Mouse (Mus musculus) subcutaneous adipose tissue, adult 2 months (tissue): Measurements from ENCODE around the gene Ugt1a5. TPM values are rescaled to one million over a fixed set of nuclear protein-coding genes. Genes with fewer than 3 reads are reported as not detected.

ENCODE experiments used
- polyA plus RNA-seq: library from polyadenylated mRNA; depleted of rRNA; stranded (reverse); fragments of >200 nt; gene quantifications from 2 replicates; pipeline ENCODE4 v1.2.3, GENCODE M21; 2012; ENCODE audit warnings: low replicate concordance; rRNA removed

The Ugt1a5 gene
- polyA plus RNA-seq, result 0.40 and 1.0 TPM in 2 replicates

DNA sequence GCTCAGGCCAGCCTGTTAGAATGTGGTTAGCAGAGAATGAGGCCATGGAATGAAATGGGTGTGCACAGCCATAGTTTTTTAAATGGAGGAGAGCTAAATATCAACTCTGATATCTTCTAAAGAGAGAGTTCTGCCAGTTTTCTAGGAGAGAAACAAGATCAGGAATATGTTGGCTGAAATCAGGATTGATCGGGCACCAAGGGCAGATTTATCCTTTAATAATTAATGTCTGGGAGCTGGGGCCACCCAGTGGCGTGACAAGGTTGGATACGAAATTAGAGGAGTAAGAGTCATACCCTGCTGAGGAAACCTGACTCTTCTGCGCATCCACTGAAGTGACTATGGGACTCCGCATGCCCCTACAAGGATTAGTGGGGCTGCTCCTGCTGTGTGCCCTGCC is at the start of gene Ugt1a5:
TSS of gene Ugt1a5 (plus strand) at position 302 of the 400 bp plus-strand sequence.

DNA sequence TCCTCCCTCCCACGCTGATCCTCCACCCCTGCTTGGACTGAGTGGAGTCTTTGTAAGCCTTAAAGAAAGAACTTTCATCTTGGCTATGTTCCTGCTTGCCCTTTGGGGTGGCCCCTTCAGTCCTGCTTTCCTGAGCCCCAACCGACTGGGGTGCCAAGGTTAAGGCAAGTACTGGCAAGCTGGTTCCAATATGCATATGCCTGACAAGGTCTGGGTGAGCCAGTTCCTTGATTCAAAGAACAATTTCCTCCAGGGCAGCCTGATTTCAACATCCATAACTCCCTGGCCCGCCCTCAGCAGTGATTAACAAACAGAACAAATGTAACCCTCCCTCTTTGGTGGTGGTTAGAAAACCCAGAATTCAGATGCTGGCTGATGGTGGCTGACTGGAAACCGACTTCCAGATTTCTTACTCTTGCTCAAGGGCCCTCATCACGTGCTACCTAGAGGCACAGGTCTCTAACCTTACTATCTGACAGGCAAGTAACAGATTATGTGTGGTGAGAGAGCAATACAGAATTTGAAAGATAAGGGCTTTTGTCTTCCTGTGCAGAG is 31.3 kb upstream of the Ugt1a5 start, which contains the start of gene Ugt1a6a:
TSS of gene Ugt1a6a (plus strand) at position 353 of the 555 bp plus-strand sequence.

DNA sequence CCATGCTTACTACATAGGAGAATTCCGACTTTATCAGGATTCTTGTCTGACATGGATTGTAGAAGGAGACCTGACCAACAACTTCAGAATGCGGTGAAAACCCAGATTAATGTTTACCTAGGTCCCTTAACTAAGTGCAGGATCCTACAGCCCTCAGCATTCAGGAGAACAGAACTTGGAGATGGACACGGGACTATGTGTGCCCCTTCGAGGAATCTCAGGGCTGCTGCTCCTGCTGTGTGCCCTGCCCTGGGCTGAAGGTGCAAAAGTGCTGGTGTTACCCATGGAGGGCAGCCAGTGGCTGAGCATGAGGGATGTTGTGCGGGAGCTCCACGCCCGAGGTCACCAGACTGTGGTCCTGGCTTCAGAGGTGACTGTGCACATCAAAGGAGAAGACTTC is 34.6 kb downstream of the Ugt1a5 start, which contains the start of gene Ugt1a2:
TSS of gene Ugt1a2 (plus strand) at position 146 of the 400 bp plus-strand sequence.

DNA sequence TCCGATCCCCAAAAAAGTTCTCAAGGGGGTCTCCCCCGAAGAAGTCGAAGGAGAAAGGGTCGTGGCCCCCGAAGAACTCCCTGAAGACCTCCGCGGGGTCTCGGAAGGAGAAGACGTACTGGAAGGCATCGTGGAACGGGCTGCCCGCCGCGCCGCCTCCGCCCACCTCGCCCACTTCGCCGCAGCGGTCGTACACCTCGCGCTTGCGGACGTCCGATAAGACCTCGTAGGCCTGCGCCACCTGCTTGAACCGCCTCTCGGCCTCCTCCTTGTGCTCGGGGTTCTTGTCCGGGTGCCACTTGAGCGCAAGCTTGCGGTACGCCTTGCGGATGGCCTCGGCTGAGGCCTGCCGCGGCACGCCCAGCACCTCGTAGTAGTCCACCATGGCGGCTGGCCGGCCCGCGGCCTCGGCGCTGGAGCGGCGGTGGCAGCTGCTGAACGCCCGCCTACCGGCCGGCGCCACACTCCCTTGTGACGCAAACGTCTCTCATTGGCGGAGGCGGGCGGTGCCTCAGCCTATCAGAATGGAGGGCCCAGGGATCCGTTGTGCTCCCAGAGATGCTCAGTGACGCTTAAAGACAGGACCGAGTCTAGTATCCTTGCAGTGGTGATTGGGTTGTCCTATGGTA is 39.6 kb downstream of the Ugt1a5 start, which contains the start of gene Dnajb3:
TSS of gene Dnajb3 (minus strand) at position 489 of the 629 bp plus-strand sequence.

DNA sequence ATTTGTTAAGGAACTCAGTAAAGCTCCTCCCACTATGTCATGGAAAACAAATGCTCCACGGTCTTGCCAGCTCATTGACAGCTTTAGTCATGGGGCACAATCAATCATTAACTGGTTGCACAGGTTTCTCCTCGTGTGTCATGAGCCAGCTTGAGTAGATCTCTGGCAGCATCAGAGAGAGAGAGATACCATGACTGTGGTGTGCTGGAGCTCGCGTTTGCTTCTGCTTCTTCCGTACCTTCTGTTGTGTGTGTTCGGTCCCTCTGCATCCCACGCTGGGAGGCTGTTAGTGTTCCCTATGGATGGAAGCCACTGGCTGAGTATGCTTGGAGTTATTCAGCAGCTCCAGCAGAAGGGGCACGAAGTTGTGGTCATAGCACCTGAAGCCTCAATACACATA is 46.0 kb downstream of the Ugt1a5 start, which contains the start of gene Ugt1a1:
TSS of gene Ugt1a1 (plus strand) at position 148 of the 400 bp plus-strand sequence.

DNA sequence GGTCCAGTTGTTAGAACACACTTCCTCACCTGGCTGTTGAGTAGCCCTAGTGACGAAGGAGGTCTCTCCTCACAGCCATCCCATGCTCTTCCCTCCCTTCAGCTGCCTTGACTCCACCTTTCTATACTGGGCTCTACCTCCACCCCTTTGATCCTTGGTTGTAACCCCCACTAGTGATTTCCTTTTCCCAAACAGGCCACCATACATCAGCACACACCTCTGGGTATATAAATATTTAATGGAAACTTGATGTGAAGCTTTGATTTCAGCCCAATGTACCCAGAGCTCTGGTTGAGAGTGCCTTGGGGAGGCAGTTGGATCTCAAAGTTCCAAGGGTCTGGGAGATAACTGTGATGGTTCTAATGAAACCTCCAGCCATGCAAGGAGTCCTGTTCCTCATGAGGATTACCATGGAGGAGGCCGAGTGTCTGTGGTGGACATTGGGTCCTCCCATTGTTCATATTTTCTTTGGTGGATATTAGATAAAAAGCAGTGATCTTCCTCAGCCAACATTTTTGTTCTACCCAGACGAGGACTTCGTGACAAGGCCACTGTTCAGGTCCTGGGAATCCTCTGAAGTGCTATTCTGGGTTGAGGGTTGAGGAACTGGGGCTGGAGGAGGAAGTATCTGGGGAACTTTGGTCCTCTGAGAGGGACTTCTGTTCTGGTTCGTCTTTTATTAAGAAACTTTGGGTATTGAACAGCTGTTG is 61.0 kb downstream of the Ugt1a5 start, which contains the start of gene Mroh2a:
TSS of gene Mroh2a (plus strand) at position 317 of the 710 bp plus-strand sequence.

Other genes starting within 250 kb of the Ugt1a5 start
- gene Usp40, start 157.5 kb upstream of the Ugt1a5 start, polyA plus RNA-seq, result 17.3 and 17.5 TPM in 2 replicates
- 0.11 and 0.30 TPM in 2 replicates for gene Ugt1a10, start 110.6 kb upstream of the Ugt1a5 start, polyA plus RNA-seq
- 0.27 and 1.1 TPM in 2 replicates for gene Ugt1a9, start 95.2 kb upstream of the Ugt1a5 start, polyA plus RNA-seq
- gene Ugt1a8, start 78.2 kb upstream of the Ugt1a5 start, polyA plus RNA-seq, result 0.69 TPM in 1 of 2 replicates, not detected in the other
- 10.8 and 16.0 TPM in 2 replicates for gene Ugt1a7c, start 71.0 kb upstream of the Ugt1a5 start, polyA plus RNA-seq
- gene Ugt1a6b, start 62.8 kb upstream of the Ugt1a5 start, polyA plus RNA-seq, result 26.5 and 159 TPM in 2 replicates
- gene Ugt1a6a, start 31.2 kb upstream of the Ugt1a5 start, polyA plus RNA-seq, result 44.0 and 172 TPM in 2 replicates
- 0.33 TPM in 1 of 2 replicates, not detected in the other for gene Ugt1a2, start 34.6 kb downstream of the Ugt1a5 start, polyA plus RNA-seq
- gene Dnajb3, start 39.8 kb downstream of the Ugt1a5 start, polyA plus RNA-seq, result 2.8 TPM in 1 of 2 replicates, not detected in the other
- gene Ugt1a1, start 45.9 kb downstream of the Ugt1a5 start, polyA plus RNA-seq, result 0.62 and 2.2 TPM in 2 replicates
- 0.16 and 0.62 TPM in 2 replicates for gene Mroh2a, start 61.0 kb downstream of the Ugt1a5 start, polyA plus RNA-seq
- gene Hjurp, start 111.6 kb downstream of the Ugt1a5 start, polyA plus RNA-seq, result 43.1 and 84.3 TPM in 2 replicates
- not detected in 2 replicates for gene Trpm8, start 111.6 kb downstream of the Ugt1a5 start, polyA plus RNA-seq
- 0.81 TPM in 1 of 2 replicates, not detected in the other for gene Spp2, start 240.9 kb downstream of the Ugt1a5 start, polyA plus RNA-seq